Mouse (Mus musculus) olfactory bulb, adult 2 months (tissue): ENCODE results near the gene Gm21860.
"Not testable (repeated sequence)": the region's sequence is repeated elsewhere in the genome, so short reads cannot be mapped to it uniquely, and the experiment has no call there.

ENCODE experiments used
- CTCF ChIP-seq: fragments of 200-500 bp; IDR thresholded peaks from 2 replicates; pipeline ENCODE4 v1.5.1; 2012; ENCODE audit warnings: low read depth, mild to moderate bottlenecking, low read length, moderate library complexity; ENCODE audit not compliant: insufficient read depth
- POLR2A ChIP-seq: fragments of 200-500 bp; IDR thresholded peaks from 2 replicates; pipeline ENCODE4 v1.6.1; 2012; ENCODE audit warnings: mild to moderate bottlenecking, low read depth, low read length, moderate library complexity; ENCODE audit not compliant: insufficient read depth

GRCm38 (mm10) chrY:90724014-90724709 is 30.5 kb downstream of the Gm21860 start:
- TF ChIP-seq CTCF, POLR2A: not testable (repeated sequence)
